Mouse (Mus musculus) ES-E14 (cell line): ENCODE data around the gene Ankar. TPM values are rescaled to one million over a fixed set of nuclear protein-coding genes. Genes with fewer than 3 reads are reported as not detected.

Experiments
- DNase-seq: peaks from one replicate; pipeline ENCODE4 v3.0.0-alpha.2; 2013; ENCODE audit warnings: low read depth, low spot score
- H3K27ac ChIP-seq: 2 replicates; pipeline ENCODE4 v1.5.1; 2012; ENCODE audit warnings: low read depth, mild to moderate bottlenecking, low read length, moderate library complexity, mixed read lengths; ENCODE audit not compliant: poor library complexity, insufficient read depth, severe bottlenecking
- H3K36me3 ChIP-seq: 2 replicates; pipeline ENCODE4 v1.6.1; 2012; ENCODE audit warnings: mild to moderate bottlenecking, low read length, moderate library complexity, mixed read lengths; ENCODE audit not compliant: control insufficient read depth, poor library complexity, insufficient read depth, severe bottlenecking
- H3K4me1 ChIP-seq, 2 experiments: fragments of 150-350 bp in 1 of 2; sonication (generic) in 1 of 2; 2 replicates each; pipeline ENCODE4 v1.6.1; 2012; ENCODE audit warnings: low read length in 2 of 2, mild to moderate bottlenecking in 1 of 2, mixed read lengths in 1 of 2; ENCODE audit not compliant: control insufficient read depth in 2 of 2, insufficient read depth in 2 of 2, poor library complexity in 1 of 2
- H3K4me3 ChIP-seq, 2 experiments: fragments of 150-350 bp in 1 of 2; sonication (generic) in 1 of 2; 2 replicates each; pipeline ENCODE4 v1.5.1; 2012; ENCODE audit warnings: low read length in 2 of 2, low read depth in 1 of 2, mild to moderate bottlenecking in 1 of 2, mixed read lengths in 1 of 2; ENCODE audit not compliant: insufficient read depth in 1 of 2, poor library complexity in 1 of 2, severe bottlenecking in 1 of 2
- H3K9ac ChIP-seq: 2 replicates; pipeline ENCODE4 v1.6.1; 2012; ENCODE audit warnings: low read depth, mild to moderate bottlenecking, low read length, mixed read lengths; ENCODE audit not compliant: poor library complexity, insufficient read depth, severe bottlenecking
- H3K9me3 ChIP-seq: fragments of 150-350 bp; sonication (generic); 2 replicates; pipeline ENCODE4 v1.6.1; 2012; ENCODE audit warnings: low read depth, mild to moderate bottlenecking, low read length; ENCODE audit not compliant: control insufficient read depth, insufficient read depth
- CHD2 ChIP-seq: IDR thresholded peaks from 2 replicates; pipeline ENCODE4 v1.6.1; 2014; ENCODE audit warnings: mild to moderate bottlenecking, low read depth, low read length, inconsistent platforms
- HCFC1 ChIP-seq: IDR thresholded peaks from 2 replicates; pipeline ENCODE4 v1.6.1; 2012; ENCODE audit warnings: low read length, inconsistent platforms, borderline replicate concordance; ENCODE audit not compliant: insufficient read depth
- MAFK ChIP-seq: IDR thresholded peaks from 2 replicates; pipeline ENCODE4 v1.6.1; 2014; ENCODE audit warnings: mild to moderate bottlenecking, low read depth, low read length, inconsistent platforms; ENCODE audit not compliant: insufficient read depth
- ZC3H11A ChIP-seq: IDR thresholded peaks from 2 replicates; pipeline ENCODE4 v1.6.1; 2012; ENCODE audit warnings: low read depth, mild to moderate bottlenecking, inconsistent platforms, low read length, borderline replicate concordance
- ZNF384 ChIP-seq: IDR thresholded peaks from 2 replicates; pipeline ENCODE4 v1.6.1; 2012; ENCODE audit warnings: low read depth, low read length, inconsistent platforms
- in situ Hi-C, 2 experiments: fragments of 600-800 bp; cut with MboI; formaldehyde crosslinking; loops; one replicate each; pipeline ENCODE4 v1.15.1; 2025; ENCODE audit warnings: low sequenced_read_pairs in 2 of 2, inconsistent platforms in 1 of 2; ENCODE audit not compliant: unreplicated experiment in 2 of 2
- total RNA-seq: library from RNA; depleted of rRNA; stranded (reverse); fragments of 300-350 nt; gene quantifications from 2 replicates; pipeline ENCODE4 v1.2.3, GENCODE M21; 2012

The Ankar gene
- total RNA-seq, 1 experiment, result not detected

GRCm38 (mm10) chr1:72640658-72641410 is 59.5 kb downstream of the Ankar start:
- in situ Hi-C loops, result no loop called here

GRCm38 (mm10) chr1:72635221-72635620 is 65.2 kb downstream of the Ankar start:
- no peak for TF ChIP-seq CHD2
- no peak for TF ChIP-seq MAFK
- TF ChIP-seq ZC3H11A, result no peak
- TF ChIP-seq ZNF384, result no peak
- no peak for TF ChIP-seq HCFC1
- no peaks in the 10 kb centered on the region for H3K4me1 ChIP-seq
- H3K27ac ChIP-seq, result no peak overlapping the region
- no peak overlapping the region for H3K4me3 ChIP-seq
- in situ Hi-C loops, result no loop called here
- H3K9ac ChIP-seq, result no peak overlapping the region
- H3K36me3 ChIP-seq, result peaks cover under 1% of the 10 kb centered on the region
- DNase-seq, result no peak
- no peaks in the 10 kb centered on the region for H3K9me3 ChIP-seq

More at GRCm38 (mm10) chr1:72640658-72641410, 59.5 kb downstream of the Ankar start:
- H3K9ac ChIP-seq, result peak overlapping the region; percentile 79
- no peaks in the 10 kb centered on the region for H3K36me3 ChIP-seq
- TF ChIP-seq HCFC1, result 0 out of 2 replicates have a peak, but pooled peaks have one; percentile 20
- TF ChIP-seq ZNF384, result no peak
- H3K4me3 ChIP-seq, result peak overlapping the region; percentile 59 to 61
- H3K9me3 ChIP-seq, result no peaks in the 10 kb centered on the region
- H3K27ac ChIP-seq, result peak overlapping the region; percentile 57; the same call in 1 of the 2 replicates
- H3K4me1 ChIP-seq, result no peaks in the 10 kb centered on the region; a peak in 1 of 4 replicates
- DNase-seq, result peak; percentile 87

- TF ChIP-seq ZC3H11A (no peak), CHD2 (no peak), MAFK (no peak), ZNF384 (no peak), HCFC1 (no peak)
- H3K36me3 ChIP-seq, result peaks cover 19% of the 10 kb centered on the region
- in situ Hi-C loops, result no loop called here
- H3K27ac ChIP-seq, result no peak overlapping the region
- no peaks in the 10 kb centered on the region for H3K9me3 ChIP-seq
- no peak for DNase-seq
- H3K4me3 ChIP-seq, result no peak overlapping the region
- no peak overlapping the region for H3K9ac ChIP-seq
- no peaks in the 10 kb centered on the region for H3K4me1 ChIP-seq
Measured at GRCm38 (mm10) chr1:72612172-72612571, 88.2 kb downstream of the Ankar start.

GRCm38 (mm10) chr1:72609887-72610877 is 90.2 kb downstream of the Ankar start:
- H3K9me3 ChIP-seq, result no peaks in the 10 kb centered on the region
- no peak for TF ChIP-seq MAFK
- no peak for TF ChIP-seq HCFC1
- TF ChIP-seq ZNF384, result no peak
- no peak for TF ChIP-seq ZC3H11A
- TF ChIP-seq CHD2, result no peak
- H3K9ac ChIP-seq, result no peak overlapping the region
- H3K4me1 ChIP-seq, result no peaks in the 10 kb centered on the region
- DNase-seq, result no peak
- H3K27ac ChIP-seq, result no peak overlapping the region
- H3K4me3 ChIP-seq, result no peak overlapping the region
- in situ Hi-C loops, result no loop called here
- peaks cover 12% of the 10 kb centered on the region; the same call in 1 of the 2 replicates for H3K36me3 ChIP-seq
